Mouse (Mus musculus) 3134 (cell line): ENCODE data around the gene Kxd1.

Experiments used
- DNase-seq: peaks from one replicate; pipeline ENCODE4 v3.0.0-alpha.2; 2011; ENCODE audit warnings: low spot score; ENCODE audit not compliant: insufficient read length; ENCODE audit errors: extremely low read depth

Gene Kxd1

DNA sequence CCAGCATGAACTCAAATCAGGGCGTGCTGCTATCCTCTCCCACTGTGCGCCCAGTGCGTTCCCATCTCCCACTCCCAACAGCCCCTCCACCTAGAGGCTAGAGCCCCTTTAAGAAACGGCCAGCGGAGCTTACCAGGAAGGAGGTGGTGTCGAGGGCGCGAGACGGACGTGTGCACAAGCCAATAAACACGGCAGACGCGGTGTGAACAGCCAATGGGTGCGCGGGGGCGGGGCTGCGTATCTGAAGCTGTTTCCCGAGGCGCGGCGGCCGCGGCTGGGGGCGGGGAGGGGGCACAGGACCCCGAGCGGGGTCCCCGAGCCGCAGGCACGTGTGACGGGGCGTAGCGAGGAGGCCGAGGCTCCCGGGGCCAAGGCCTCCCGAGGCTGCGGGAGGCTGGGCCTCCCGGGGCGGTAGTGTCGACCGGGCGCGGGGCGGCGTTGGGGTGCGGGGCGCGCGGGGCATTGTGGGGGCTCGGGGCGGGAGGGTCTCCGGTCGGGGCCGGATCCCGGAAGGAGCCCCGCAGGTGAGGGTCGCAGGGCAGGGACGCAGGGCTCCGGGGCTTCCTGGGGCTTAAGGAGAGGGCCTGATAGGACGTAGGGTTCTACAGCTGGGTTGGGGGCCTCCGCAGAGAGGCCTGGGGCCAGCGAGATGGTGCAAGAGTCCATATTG is at the start of gene Kxd1, which contains the start of gene Fkbp8:
Gene Kxd1 (minus strand): TSS at position 445 of the 670 bp plus-strand sequence.
Gene Fkbp8 (plus strand): TSS at position 213 of the 670 bp plus-strand sequence.
- peak; percentile 96 for DNase-seq

DNA sequence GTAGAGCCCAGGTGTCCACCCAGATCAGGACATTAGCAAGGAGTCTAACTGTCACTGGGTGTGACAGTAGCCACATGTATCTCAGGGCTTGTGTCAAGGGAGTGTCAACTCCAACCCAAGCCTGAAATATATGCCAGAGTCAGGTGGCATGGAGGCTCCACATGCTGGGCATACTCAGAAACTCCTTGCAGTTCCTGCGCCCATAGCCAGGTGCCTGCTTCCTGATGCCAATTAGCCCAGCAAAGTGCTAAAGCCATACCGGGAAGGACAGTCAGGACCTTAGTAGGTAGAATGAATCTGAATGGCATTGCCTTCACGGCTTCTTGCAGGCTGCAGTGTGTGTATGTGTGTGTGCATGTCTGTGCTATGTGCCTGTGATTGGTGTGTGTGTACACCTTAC is 49.5 kb upstream of the Kxd1 start:
- no peak for DNase-seq

DNA sequence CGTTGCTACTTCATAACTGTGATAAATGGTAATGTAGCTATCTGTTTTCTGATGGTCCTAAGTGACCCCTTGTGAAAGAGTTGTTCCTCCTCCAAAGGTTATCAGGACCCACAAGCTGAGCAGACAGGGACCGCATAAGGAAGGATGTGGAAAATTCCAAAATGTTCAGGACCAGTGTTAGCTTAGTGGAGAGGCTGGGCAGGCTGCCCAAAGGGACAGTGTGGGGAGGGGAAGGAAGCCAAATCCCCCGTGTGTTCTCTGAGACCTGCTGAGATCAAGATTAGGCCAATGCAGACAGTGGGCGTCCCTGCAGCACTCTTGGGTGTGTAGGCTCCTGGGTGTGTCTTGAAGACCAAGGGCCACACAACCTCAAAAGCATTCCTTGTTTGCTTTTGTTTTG is 47.2 kb upstream of the Kxd1 start:
- DNase-seq: no peak

DNA sequence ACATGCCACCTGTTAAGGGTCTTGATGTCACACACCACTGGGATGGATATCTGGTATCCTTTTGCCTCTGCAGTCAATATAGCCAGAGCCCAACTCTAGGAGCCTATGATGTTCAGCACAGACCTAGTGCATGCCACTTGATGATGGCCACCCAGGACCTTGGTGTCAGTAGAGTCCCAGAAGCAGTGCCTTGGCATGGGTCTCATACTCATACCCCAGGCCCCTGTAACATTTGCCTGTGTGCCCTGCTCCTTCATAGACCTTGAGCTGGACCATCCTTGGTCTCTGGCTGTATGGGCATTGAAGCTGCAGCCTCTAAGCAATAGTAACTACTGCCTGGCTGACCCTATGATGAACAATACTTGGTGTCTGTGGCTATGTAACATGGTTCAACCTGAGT is 46.5 kb upstream of the Kxd1 start:
- no peak for DNase-seq

DNA sequence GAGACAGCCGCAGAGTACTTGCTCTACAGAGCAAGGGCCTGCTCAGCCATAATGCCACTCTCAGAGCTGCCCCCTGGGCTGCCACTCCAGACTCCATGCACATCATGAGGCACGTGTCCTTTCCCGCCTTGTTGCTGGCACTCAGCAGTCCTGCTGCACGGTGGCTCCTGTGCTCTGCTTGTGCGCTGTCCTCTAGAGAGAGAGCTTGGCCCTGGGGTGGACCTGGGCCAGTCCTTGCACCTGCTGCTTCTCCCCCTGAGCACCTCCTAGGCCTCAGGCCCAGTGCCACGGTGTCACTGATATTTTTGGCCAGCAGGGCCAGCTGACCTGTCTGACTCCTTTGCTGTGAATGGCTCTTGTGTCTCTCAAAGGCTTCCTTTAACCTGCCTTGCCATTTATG is 43.2 kb upstream of the Kxd1 start:
- DNase-seq: no peak

DNA sequence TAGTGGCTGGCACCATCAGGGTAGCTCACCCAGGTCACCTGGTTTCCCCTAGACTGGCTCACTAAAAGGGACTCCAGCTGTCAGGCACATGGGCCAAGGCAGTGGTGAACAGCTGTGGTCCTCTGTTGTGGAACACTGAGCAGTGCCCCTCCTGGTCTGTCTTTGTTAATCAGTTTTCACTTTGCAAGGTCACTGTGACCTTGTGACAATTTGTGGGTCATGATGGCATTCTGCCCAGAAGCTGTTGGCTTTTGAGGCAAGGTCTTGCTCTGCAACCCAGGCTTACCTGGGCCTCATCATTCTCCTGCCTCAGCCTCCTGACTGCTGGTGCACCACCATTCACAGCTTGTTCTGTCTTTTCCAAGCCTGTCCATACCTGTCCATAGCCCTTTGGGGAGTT is 42.6 kb upstream of the Kxd1 start:
- no peak for DNase-seq

DNA sequence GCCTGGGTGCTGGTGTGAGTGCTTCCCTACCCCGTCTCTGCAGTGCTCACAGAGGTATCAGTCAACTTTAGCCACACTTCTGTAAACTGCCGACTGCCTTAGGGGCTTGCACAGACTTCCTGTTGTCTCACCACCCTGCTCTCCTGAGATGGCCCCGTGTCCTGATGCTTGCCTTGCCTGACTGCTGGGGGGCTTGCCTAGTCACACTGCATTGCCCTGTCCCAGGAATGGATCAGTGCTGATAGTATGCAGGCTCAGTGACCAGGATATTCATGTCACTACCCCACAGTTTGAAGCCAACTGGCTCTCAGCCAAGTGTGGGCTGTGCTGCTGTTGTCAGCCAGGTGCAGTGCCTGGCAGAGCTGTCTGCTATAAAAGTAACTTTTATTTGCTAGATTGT is 37.8 kb upstream of the Kxd1 start:
- DNase-seq: no peak

DNA sequence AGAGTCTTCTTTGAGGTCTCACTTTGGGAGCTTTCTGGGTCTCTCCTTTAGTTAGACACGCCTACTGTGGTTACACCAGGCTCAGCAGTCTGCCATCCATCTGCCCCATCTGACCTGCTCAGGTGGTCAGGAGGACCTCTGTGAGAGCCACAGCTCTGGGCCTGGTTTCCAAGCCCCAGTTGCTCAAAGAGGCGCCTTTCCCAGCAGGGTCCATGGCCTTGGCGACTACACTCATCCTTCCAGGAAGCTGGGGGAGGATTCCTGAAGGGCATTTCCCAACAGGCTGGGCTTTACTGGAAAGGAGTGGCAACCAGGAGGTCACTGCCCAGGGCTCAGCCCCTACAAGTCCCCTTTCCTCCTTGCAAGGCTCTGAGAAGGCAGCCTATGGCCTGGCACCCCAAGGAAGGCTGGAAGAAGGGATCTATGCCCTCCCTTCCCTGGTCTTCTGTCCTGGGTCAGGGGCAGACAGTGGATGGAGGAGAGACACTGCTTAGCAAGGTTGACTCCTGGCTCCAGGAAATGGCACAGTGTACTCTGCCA is 37.0 kb upstream of the Kxd1 start:
- DNase-seq: no peak

DNA sequence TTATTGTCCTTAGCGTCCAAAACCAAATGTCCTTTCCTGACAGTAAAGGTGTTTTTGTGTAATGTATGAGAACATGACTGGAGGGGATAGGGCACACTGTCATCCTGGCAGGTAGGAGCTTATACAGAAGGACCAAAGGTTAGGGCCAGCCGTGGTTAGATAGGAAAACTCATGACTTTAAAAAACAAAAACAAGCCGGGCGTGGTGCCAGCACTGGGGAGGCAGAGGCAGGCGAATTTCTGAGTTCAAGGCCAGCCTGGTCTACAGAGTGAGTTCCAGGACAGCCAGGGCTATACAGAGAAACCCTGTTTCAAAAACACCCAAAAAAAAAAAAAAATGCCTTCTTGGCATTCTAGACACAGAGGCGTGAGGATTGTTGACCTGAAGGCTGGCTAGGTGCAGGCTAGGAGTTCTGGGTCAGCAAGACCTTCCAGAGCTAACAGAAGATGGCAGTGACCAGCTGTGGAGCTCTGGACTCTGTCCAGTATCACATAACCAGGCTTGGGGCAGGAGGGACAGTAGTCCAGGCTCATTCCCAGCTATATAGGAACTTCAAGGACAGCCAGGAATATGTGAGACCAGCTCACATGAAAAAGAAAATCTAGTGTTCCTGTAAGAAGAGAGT is 36.1 kb upstream of the Kxd1 start:
- no peak for DNase-seq

DNA sequence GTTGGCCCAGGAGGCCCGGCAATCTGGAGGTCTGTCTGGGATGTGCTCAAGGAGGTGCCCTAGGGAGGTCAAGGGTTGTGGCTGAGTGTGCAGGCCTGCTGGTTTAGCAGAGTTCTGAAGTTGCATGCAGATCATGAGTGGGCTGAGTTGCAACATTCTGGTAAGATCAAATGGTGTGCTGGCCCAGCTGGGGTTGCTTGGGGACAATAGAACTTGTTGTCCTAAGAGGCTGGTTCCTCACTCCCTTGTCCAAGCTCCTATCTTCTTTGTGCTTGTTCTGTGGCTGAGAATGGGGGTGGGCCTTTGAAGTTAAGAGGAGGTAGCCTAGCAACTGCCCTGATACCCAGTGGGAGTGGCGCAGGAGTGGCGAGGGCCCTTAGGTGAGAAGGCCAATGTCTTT is 35.0 kb upstream of the Kxd1 start:
- DNase-seq: no peak

DNA sequence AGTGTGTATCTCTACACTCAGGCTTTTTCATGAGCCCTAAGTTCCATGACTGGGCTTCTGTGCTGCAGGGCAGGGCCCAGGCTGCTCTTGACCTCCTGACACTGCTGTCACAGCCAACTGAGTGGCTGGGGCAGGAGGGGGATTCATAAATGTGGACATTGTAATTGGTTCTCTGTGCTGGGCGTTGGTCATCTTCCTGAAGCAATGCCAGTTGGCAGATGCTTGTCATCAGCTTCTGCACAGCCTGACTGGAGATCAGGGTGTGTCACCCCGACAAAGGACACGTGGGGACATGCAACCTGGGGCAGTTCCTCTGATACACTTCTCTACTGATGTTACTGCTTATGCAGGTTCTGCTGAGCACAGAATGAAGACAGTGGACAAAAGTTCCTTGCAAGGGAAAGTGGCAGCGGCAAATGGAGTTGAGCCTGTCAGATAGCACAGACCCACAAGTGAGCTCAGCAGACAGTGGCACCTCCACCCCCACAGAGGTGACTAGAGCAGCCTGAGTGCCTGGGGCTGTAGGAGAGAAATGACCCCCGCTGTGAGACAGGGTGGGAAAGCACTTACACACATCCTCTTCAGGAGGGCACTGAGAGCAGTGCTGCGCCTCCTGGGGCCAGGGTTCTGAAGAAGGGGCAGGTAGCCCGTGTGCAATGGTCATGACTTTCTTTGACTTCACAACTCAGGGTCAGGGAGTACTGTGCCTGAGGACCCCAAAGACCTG is 34.2 kb upstream of the Kxd1 start:
- DNase-seq: peak; percentile 67

DNA sequence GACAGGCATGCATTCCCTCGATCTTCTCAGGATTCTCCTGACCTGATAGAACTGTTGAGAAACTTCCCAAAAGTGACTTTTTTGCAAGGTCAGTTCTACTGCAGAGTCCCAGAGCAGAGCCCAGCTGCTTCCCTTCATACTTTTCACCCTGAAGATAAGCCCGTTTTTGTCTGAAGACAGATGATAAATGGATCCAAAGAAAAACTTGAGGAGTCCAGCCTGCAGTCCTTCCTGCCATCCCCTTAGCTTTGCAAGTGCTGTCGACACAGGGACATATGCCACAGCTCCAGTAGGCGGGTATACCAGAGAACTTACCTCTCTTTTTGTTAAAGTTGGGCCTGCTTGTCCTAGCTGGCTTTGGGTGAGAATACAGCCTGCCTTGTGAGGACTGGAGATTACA is 33.6 kb upstream of the Kxd1 start:
- DNase-seq: no peak

DNA sequence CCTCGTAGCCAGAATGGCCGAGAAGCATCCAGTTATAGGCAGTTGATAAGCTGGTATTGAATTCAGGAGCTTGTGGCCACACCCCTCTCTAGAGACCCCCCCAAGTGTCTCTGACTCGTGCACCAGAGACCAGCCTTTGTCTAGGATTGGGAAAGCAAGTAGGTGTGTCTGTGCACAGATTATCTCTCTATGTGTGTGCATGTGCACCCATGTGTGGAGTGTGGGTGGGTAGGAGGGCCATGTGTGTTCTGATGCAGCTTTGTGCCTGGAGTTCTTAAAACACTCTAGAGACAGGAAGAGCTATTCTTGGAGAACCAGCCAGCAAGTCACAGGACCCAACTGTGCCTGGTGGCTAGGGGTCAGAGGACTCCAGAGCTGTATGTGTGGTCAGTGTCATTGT is 32.8 kb upstream of the Kxd1 start:
- no peak for DNase-seq

DNA sequence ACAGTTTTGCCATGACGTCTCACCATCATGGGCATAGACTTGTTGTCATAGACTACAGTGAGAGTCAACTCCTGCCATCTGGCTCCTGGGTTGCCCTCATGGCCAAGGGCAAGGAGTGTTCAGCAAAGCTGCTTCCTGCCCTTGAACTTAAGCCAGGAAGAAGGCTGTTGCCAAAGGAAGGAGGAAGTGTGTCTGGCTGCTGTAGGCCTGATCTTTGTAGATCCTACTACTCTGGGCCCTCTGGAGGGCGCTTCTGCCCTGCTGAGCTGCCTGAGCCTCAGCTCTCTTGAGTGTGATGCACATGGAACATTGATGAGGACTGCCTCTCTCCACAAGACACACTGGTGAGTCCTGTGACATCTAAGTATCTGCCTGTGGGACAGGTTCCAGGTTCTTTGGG is 32.3 kb upstream of the Kxd1 start:
- no peak for DNase-seq

DNA sequence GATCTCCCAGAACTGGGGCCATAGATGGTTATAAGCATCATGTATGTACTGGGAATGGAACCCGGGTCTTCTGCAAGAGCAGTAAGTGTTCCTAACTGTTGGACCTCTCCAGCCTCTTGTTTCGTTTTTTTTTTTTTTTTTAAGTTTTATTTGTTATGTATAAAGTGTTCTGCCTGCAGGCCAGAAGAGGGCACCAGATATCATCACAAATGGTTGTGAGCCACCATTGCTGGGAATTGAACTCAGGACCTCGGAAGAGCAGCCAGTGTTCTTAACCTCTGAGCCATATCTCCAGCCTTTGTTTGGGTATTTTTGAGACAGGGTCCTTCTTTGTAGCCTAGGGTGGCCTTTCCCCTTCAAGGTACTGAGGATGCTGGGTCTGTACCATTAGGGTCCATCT is 31.2 kb upstream of the Kxd1 start:
- DNase-seq: no peak

DNA sequence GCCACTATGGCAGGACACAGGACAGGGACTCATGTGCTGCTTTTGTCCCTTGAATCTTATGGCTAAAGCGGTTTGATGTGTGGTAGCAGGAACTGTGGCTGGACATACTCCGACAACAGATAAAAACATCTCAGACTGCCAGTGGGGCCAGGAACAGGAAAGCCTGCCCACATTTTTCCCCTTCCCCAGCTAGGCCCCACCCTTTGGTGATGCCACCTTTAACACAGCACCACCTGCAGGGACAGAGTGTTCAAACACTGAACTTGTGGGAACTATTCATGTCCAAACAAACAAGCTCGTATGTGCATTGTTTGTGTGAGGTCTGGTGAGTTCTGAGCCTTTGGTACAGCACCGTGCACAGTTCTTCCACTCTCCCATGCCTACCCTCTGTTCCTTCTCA is 30.6 kb upstream of the Kxd1 start:
- no peak for DNase-seq

DNA sequence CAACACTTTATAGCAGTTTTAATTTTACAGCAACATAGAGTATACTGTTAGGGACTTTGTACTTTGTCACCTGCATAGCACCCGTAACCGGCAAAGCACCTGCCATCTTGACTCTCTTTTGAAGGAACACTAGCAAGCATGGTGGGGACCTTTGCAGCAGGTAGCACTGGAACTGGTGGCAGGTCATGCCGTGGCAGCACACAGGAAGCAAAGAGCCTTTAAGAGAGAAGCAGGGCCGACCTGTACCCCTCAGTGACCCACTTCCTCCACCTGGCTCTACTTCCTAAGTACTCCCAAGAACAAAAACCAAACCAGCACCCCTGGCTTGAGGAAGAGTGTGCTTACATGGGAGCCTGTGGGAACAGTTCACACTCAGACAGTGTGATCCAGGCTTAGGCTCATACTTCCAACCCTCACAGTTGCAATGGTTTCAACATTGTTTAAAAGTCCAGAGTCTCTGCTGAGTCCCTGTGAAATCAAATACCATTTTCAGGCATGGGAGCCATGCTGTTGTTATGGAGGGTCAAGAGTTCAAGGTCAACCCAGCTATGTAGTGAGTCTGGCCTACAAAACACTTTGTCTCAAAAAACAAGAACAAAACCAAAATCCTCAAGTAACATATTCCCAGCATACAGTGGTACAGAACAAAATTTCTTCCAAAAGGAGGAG is 27.5 kb upstream of the Kxd1 start:
- no peak for DNase-seq

DNA sequence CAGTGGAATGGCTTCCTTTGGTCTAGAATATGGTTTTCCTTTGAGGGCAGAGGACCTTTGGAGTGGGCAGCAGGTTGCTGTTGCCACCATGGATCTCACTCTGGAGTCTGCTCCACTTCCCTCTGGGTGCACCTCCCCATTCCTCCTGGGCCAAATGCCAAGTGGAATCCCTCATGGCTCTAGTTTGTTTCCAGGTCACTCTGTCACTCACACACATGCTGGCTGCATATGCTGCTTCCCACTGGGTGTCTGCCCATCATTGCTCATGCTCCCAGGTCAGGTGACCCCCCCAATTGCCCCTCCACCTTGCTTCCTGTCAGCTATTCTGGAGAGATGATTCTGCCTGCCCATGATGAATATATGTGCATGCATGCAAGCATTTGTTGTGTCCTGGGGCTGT is 26.0 kb upstream of the Kxd1 start:
- DNase-seq: no peak

DNA sequence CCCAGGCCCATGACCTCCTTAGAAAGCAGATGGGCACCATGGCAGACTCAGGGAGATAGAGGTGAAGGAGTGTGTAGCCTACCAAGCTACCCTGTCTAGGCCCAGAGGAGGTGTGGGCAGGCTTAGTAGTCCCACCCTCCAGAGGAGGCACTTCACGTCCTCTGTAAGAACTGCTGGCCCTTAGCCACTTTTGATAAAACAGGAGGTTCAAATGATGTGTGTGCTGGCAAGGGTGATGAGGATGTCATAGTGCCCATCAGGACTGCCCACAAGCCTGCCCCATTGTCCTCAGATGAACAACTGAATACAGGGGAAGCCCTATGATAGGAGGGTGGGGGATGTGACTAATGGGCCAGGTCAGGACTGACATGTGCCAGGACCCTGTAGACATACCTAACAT is 25.1 kb upstream of the Kxd1 start:
- no peak for DNase-seq

DNA sequence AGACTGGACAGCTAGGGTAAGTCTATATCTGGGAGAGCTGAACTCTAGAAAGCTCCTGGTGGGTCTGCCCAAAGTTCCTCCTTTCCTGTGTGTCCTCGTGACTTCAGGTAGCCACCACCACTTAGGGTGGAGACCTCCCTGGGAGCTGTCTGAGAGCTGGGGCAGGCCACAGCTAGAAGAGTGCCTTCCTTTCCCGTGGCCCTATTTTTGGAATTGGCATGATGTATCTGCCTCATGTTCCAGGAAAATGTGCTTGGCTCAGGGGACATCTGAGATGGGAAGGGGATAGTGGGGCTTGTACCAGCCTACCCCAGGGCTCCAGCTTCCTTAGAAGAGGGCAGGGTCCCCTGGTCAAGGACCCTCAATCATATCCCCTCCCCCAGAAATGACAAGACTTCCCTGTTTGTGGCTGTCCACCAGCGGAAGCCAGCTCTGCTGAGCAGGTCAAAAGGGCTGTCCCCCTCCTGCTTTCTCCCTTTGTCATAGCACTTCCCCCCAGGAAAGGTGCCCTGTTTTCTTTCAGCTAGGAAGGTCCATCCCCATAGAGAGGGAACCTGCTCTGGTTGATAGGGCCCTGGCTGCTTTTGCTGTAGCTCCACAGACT is 23.9 kb upstream of the Kxd1 start:
- DNase-seq: no peak
